Mouse (Mus musculus): ENCODE measurements at regions not wholly inside any gene's neighbourhood (a gene's known extent, or its start where the extent isn't known, plus 50 kb on each side); places are given as distances from the start of the nearest gene placed in this dataset.

DNA sequence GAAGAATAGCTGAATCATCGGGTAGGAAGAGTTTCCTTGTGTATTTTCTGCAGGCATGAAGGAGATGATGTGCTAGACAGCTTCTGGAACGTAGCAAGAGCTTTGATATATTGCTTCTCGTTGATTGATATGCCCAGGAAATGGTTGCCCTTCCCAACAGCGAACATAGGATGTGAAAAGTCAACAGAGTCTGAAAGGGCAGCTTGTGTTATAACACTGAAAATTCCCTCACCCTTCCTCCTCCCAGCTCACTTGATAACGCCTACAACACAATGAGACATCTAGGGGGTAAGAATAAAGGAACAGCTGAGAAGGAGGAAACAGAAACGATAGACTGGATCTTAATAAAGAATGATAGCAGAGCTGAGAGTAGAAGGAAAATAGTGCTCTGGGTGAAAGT is 60.1 kb upstream of the Itprid2 start:
- Histone ChIP-seq H3K9me3 (ENCODE audit: low read length) (no peaks in the 10 kb centered on the region), H3K27ac (ENCODE audit: low read length) (no peak overlapping the region), H3K27me3 (replicated peaks; ENCODE audit: insufficient read depth, low read length) (no peaks in the 10 kb centered on the region), H3K4me2 (replicated peaks; ENCODE audit: low read depth, low read length) (no peak overlapping the region), H3K4me1 (ENCODE audit: insufficient read depth, low read depth, low read length) (no peaks in the 10 kb centered on the region), H3K9ac (replicated peaks; ENCODE audit: low read depth) (no peak overlapping the region), H3K36me3 (ENCODE audit: insufficient read depth, low read length) (no peaks in the 10 kb centered on the region), H3K4me3 (ENCODE audit: low read depth, low read length) (no peak overlapping the region)
- ATAC-seq (no peak; the same call in 1 of the 2 replicates), DNase-seq (ENCODE audit: low spot score) (peak; percentile 30)
- TF ChIP-seq EP300 (IDR thresholded peaks at IDR 0.05) (0 out of 2 replicates have a peak, but pooled peaks have one; percentile 65), CTCF (IDR thresholded peaks at IDR 0.05) (no peak)
- 19% methylated on average over 6 of the region's 6 CpGs for WGBS

DNA sequence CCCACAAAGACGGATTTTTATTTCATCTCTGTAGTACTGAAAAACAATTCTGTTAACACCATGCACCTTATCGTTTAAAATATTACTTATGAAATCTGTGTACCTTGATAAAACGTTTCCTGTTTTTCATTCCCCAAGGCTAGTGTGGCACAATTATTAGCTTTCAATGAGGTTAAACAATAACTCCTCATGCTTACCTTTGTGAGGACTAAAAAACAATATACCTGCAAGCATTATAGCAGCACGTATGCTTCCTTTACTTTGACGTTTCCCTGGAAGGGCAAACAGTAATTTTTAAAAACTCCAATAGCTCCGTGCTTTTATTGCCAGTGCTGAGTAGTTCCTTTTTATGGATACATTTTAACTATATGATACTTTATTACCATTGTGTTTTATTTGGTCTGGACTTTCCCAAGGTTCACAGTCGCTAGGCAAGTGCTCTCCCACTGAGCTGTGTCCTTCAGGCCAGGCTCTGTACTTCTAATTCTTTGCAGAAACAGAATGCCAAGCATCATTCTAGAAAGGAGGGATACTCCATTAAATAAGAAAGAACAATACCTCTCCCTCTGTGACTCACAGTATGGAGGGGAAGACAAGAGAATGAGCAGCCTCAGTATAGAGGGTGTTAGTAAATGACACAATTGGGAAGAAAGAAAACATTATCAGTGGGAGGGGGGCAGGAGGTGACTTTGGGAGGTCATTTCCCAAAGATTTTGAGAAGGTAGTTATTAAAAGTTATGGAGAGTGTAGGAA is 50.0 kb upstream of the Itprid2 start:
- 79% methylated on average over 7 of the region's 7 CpGs for WGBS

More for the DNA sequence above, 50.0 kb upstream of the Itprid2 start:
- no peak for ATAC-seq
- Histone ChIP-seq H3K4me3 (ENCODE audit: low read depth, low read length) (no peak overlapping the region), H3K27ac (ENCODE audit: low read length) (no peak overlapping the region), H3K9ac (replicated peaks; ENCODE audit: low read depth) (no peak overlapping the region), H3K4me1 (ENCODE audit: insufficient read depth, low read depth, low read length) (no peaks in the 10 kb centered on the region), H3K9me3 (ENCODE audit: low read length) (no peaks in the 10 kb centered on the region), H3K36me3 (ENCODE audit: insufficient read depth, low read length) (no peaks in the 10 kb centered on the region), H3K27me3 (replicated peaks; ENCODE audit: insufficient read depth, low read length) (no peaks in the 10 kb centered on the region), H3K4me2 (replicated peaks; ENCODE audit: low read depth, low read length) (no peak overlapping the region)
- TF ChIP-seq CTCF (IDR thresholded peaks at IDR 0.05): no peak
- no peak for TF ChIP-seq EP300 (IDR thresholded peaks at IDR 0.05)
- DNase-seq (ENCODE audit: low spot score): no peak

Measured in lung, postnatal 0 days (tissue).